Mouse (Mus musculus) heart, postnatal 0 days (tissue): ENCODE results near the gene Chrm3.

Experiments used
- CTCF ChIP-seq: IDR thresholded peaks from 2 replicates; pipeline ENCODE4 v1.5.1; 2016; ENCODE audit warnings: antibody characterized with exemption, control low read depth, low read depth
- EP300 ChIP-seq: IDR thresholded peaks from 2 replicates; pipeline ENCODE4 v1.6.1; 2016; ENCODE audit warnings: antibody characterized with exemption, low read depth

DNA sequence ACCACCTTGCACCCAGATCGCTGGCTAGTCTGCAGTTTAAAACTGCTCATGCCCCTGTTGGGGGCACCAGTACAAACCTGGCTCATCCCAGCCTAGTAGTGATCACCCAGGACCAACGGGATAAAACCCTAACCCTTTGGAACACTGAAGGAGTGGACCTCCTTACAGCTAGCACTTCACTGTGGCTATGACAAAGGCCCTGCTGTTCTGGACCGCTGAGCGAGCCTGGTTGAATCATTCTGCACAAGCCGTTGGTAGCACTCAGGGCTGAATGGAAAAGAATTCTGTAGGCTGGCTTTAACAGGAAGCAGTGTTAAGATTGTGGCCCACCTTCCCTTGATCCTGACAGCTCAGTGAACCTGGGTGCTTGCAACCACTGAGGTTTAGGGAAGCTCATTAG lies 470.2 kb downstream of the Chrm3 start:
- no peak for TF ChIP-seq CTCF
- TF ChIP-seq EP300: no peak
